Mouse (Mus musculus) natural killer cell, adult 2 months (primary cell): ENCODE measurements around the gene Trex1.

Source experiments
- DNase-seq, 2 experiments: peaks; one replicate each; pipeline ENCODE4 v3.0.0; 2022; ENCODE audit warnings: low spot score in 2 of 2

Gene Trex1

GRCm38 (mm10) chr9:109051651-109052489, 7.7 kb downstream of the Trex1 start:
- DNase-seq = peak; percentile 93 to 96

DNA sequence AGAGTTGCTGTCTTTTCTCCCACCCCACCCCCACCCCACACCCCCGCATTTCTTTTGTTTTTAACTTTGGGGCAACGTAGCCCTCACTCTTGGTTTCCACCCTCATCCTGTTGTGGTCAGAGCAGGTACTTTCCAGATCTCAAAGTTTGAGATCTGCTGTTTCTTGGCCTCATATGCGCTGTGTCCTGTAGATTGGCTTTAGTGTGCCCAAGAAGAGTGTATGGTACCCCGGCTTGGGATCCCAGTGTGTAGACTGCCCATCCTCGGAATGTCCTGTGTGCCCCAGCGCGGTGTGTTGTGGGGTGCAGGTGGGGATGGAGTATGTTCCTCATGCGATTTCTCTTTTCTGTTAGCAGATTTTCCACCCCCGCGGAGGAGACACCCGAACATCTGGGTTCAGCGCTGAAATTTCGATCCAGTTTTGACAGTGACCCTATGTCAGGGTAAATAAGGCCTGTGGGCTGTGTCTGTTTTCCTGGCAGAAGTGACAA, 8.5 kb downstream of the Trex1 start:
- DNase-seq = peak; percentile 85 to 86

DNA sequence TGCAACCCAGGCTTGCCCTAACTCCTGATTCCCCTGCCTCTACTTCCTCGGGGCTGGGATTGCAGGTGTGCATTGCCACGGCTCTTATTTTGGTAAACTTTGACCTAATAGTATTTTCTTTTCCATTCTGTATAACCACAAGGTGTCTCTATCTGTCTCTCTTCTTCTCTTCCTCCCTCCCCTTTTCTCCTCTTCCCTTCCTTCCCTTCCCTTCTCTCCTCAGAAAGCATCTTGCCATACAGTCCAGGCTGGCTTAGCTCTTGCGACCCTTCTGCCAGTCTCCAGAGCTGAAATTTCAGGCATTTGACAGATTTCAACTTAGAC, 8.9 kb downstream of the Trex1 start:
- DNase-seq = no peak

- peak; percentile 33 to 37 for DNase-seq
Measured at GRCm38 (mm10) chr9:109049996-109050673, 9.4 kb downstream of the Trex1 start.

DNA sequence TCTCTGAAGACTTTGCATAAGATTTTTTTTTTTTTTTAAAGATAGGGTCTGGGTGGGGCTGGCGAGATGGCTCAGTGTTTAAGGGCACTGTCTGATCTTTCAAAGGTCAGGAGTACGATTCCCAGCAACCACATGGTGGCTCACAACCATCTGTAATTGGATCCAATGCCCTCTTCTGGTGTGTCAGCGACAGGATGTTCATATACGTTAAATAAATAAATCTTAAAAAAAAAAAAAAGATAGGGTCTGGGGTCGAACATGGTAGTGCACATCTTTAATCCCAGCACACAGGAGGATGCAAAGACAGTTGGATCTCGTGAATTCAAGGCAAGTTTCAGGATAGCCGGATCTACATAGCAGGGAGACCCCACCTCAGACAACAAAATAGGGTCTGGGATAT, 10.2 kb downstream of the Trex1 start:
- DNase-seq = no peak

- peak; percentile 79 to 86 for DNase-seq
Measured at GRCm38 (mm10) chr9:109046306-109046705, 13.2 kb downstream of the Trex1 start.

- DNase-seq = no peak
Measured at GRCm38 (mm10) chr9:109041351-109041750, 18.2 kb downstream of the Trex1 start.

DNA sequence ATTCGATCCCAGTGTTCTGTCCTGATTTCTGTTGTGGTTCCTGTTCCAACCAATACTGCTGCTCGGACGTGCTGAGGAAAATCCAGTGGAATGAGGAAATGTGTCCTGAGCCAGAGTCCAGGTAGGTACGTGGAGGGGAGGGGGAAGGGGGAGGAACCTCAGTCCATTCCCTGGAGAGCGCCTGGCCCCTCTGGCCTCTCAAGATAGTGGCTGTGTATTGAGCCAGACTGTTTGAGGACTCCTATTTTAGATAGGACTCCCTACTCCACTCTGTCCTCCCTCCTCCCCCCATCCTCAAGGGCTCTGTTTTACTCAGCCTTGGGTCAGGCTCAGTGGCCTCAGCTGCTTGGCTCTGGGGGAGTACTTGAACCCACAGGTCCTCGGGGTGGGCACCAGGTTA, 18.6 kb downstream of the Trex1 start:
- DNase-seq = no peak

- no peak for DNase-seq
Measured at GRCm38 (mm10) chr9:109040216-109040615, 19.3 kb downstream of the Trex1 start.

DNA sequence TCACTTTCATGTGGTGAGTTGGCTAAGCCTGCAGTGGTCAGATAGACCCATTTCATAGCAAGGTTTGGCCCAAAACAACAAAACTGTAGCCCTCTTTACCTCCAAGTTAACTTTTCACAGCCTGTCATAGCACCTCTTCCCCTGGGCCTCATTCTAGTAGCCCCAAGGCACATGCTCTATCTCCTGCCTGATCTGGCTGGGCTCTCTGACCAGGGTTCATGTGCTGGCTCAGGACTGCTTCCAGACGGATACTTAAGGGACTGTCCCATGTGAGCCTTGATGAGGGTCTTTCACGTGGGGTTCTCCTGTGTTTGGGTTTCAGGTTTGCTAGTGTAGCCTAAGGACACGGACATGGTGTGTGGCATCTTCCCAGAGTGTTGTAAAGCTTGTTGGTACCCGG, 19.9 kb downstream of the Trex1 start:
- DNase-seq = no peak

DNA sequence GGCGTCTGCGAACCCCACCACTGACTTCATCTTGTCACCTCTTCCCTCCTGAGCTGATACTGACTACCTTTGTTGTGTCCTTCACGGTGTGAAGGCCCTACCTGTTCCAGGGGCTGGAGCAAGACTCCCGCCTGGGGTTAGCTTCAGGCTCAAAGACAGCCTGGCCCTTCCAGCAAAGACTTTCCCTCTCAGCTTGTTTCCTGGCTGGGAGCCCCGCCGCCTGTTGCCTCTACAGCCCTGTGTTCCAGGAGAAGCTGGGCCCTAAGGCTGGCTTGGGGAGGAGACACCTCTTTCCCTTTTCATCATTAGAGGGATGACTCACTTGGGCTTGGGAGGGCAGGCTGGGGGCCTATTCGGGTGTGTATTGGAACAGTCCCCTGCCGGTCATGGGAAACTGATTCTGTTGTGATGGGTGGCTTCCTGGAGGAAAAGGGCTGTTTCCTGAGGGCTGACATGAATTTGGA, 20.6 kb downstream of the Trex1 start:
- DNase-seq = no peak

GRCm38 (mm10) chr9:109038086-109038895, 21.2 kb downstream of the Trex1 start, which contains the start of gene Shisa5:
Gene Shisa5, plus strand, starts transcription at chr9:109038565.
- peak; percentile 59 to 62 for DNase-seq

DNA sequence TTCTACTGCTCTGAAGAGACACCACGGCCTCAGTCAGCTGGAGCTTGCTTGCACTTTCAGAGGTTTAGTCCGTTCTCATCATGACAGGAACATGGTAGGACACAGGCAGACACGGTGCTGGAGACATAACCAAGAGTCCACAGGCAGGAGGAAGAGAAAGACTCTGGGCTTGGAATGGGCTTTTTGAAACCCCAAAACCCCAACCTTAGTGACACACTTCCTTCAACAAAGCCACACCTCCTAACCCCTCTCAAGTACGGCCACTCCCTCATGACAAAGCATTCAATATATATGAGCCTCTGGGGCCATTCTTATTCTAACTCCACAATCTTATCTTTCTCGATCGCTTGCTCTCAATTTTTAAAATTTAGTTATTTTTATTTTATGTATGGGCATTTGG, 27.1 kb downstream of the Trex1 start:
- DNase-seq = no peak

DNA sequence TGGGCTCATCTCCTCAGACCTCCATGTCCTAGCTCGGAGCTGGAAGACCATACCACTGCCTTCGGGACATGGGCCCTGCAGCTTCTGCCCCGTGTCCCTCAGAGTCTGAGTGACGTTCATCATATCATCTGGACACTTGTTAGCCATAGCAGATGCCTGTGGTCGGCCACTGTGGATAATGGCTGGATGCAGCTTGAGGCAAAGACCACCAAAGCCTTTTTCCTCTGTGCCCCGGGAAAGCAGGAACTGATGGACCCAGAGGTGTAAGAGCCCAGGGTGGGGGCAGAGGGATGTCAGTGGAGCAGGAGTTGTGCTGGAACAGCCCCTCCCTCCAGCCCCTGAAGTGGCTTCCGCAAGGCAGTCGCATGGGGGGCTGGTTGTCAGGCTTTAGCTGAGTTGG, 27.8 kb downstream of the Trex1 start:
- no peak for DNase-seq

GRCm38 (mm10) chr9:109031001-109031400, 28.5 kb downstream of the Trex1 start:
- DNase-seq = no peak

DNA sequence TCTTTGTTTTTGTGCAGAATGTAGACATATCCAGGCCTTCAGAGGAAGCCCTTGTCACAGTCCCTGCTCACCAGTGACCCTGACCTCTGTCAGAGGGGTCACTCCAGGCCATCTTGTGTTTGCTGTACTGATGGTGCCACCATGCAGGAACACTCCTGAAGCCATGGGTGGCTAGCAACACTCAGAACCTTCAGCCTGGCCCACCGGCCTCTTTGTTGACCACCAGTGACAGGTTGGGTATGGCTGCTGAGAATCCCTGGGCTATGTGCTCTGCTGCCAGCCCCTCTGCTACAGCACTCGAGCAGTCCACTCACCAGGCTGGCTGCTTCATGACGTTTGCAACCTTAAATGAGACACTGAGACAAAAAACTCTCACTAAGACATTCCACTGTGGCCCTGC, 29.2 kb downstream of the Trex1 start:
- DNase-seq = no peak

GRCm38 (mm10) chr9:109028919-109029318, 30.6 kb downstream of the Trex1 start:
- DNase-seq = no peak

- no peak for DNase-seq
Measured at GRCm38 (mm10) chr9:109028421-109028820, 31.1 kb downstream of the Trex1 start.

- no peak for DNase-seq
Measured at GRCm38 (mm10) chr9:109027521-109027920, 32.0 kb downstream of the Trex1 start.

GRCm38 (mm10) chr9:109022866-109023685, 36.5 kb downstream of the Trex1 start:
- DNase-seq = peak in 1 of 2 experiments; percentile 24

DNA sequence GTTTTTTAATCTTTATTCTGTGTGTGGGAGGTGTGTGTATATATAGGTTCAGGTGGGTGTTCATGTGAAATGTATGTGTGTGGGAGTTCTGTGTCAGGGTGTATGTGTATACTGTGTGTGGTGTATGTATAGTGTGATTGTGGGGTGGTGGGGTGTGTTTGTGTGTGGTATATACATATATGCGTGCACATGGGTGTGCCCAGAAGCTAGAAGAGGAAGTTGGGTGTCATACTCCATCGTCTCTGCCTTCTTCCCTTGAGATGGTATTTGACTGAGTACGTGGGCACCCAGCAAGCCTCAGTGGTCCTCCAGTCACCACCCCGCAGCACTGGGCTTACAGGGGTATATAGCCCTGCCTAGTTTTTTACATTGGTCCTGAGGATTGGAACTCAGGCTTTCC, 38.1 kb downstream of the Trex1 start:
- DNase-seq = peak in 1 of 2 experiments; percentile 51
